Mouse (Mus musculus): ENCODE data around the gene Desi1. TPM values are rescaled to one million over a fixed set of nuclear protein-coding genes. Genes with fewer than 3 reads are reported as not detected.
A peak's percentile ranks its signal among the peaks of the same experiment; 100 is the strongest.

Desi1 gene
- polyA plus RNA-seq, 1 experiment from 2014 or later, result 14.5 TPM

DNA sequence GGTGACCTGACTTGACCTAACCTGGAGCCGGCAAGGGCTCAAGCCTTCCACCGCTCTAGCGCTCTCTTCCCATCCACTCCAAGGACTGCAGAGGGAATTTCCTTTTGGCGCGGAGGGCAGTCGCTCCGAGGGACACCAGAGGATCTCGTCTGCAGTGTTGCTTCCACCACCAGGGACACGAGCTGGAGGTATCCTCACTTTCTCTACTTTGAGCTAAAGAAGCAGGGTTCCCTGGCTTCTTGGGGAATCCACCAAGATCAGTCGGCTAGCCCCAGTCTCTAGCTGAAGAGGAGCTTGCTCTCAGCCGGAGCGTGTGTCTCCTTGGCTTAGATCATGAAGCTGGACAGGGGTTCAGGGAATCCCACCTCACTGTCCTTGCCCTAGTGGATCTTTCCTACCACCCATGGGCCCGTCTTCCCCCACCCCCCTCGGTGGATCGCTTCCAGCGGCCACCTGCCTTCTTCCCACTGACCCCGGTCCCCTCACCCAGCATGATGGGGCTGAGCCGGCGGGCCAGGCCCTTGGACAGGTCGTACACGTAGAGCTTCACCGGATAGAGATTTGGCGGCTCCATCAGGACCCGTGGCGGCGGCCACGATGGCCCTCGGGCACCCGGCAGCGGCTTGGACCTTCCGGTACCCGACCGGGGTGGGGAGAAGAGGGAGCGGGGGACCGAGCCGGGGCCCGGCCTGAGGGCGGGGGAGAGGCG lies 18.1 kb downstream of the Desi1 start:
- Histone ChIP-seq H3K27ac (ENCODE audit: low read length) (peak overlapping the region; percentile 88), H3K27me3 (replicated peaks; ENCODE audit: insufficient read depth, low read length) (no peaks in the 10 kb centered on the region), H3K36me3 (ENCODE audit: insufficient read depth, low read length) (no peaks in the 10 kb centered on the region), H3K9ac (replicated peaks; ENCODE audit: low read depth) (peak overlapping the region; percentile 76), H3K4me3 (ENCODE audit: low read depth, low read length) (peak overlapping the region; percentile 84), H3K4me2 (replicated peaks; ENCODE audit: low read depth, low read length) (peak overlapping the region; percentile 96), H3K4me1 (ENCODE audit: insufficient read depth, low read depth, low read length) (peaks cover 6% of the 10 kb centered on the region; the same call in 1 of the 2 replicates), H3K9me3 (ENCODE audit: low read length) (no peaks in the 10 kb centered on the region)
- ATAC-seq, result no peak; the same call in 1 of the 2 replicates
- WGBS, result under 1% methylated on average over 35 of the region's 39 CpGs
- peak; percentile 37 for TF ChIP-seq CTCF (IDR thresholded peaks at IDR 0.05)
- TF ChIP-seq EP300 (IDR thresholded peaks at IDR 0.05), result no peak
- peak; percentile 50 for DNase-seq (ENCODE audit: low spot score)

DNA sequence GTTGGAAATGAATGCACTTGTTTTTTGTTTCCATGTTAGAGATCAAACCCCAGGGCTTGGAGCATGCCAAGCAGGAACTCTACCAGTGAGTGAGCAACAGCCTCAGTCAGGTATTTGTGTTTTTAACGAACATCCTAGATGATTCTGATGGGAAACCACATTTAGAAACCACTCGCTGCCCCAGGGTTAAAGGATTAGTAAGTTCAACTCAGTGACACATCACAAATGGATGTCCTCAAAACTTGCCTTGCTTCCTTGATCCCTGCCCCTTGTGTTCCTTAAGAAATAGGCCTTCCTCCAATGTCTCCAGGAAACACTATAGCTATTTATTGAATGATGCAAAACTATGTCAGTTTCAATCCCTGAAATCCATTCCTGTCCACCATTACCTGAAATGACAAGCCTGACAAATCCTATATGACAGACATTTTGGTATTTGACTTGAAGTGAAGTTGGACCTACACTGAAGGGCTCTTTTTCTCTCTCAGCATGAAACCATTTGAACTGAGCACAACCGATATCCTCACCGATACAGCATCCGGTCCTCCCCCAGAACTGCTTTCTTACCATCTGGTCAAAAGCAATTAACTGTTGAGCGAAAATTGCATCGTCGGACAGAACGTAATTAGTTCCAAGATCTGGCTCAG lies 18.8 kb downstream of the Desi1 start:
- WGBS, result 15% methylated on average over 9 of the region's 9 CpGs

DNA sequence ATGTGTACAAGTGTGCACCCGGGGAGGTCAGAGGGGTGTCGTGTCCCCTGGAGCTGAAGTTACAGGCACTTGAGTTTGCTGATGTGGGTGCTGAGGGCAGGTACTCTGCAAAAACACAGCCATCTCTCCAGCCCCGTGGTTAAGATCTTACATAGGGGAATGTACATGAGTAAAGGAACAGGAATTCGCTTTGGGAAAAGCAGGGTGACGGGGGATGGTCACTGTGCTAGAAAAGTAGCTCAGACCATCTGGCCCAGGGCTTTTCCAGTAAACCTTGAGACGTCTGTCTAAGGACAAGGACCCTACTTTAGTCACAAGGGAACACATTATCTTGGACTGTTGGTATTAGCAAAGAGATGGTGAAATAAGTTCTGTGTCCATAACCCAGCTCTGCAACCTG lies 21.7 kb downstream of the Desi1 start:
- no peak overlapping the region for H3K4me3 ChIP-seq (ENCODE audit: low read depth, low read length)
- no peak overlapping the region for H3K9ac ChIP-seq (replicated peaks; ENCODE audit: low read depth)
- 69% methylated on average over 6 of the region's 6 CpGs for WGBS
- peak; percentile 49 for DNase-seq (ENCODE audit: low spot score)
- no peaks in the 10 kb centered on the region for H3K27me3 ChIP-seq (replicated peaks; ENCODE audit: insufficient read depth, low read length)
- H3K4me2 ChIP-seq (replicated peaks; ENCODE audit: low read depth, low read length), result no peak overlapping the region
- H3K4me1 ChIP-seq (ENCODE audit: insufficient read depth, low read depth, low read length), result peaks cover 6% of the 10 kb centered on the region; the same call in 1 of the 2 replicates
- no peak overlapping the region for H3K27ac ChIP-seq (ENCODE audit: low read length)
- TF ChIP-seq CTCF (IDR thresholded peaks at IDR 0.05) (no peak), EP300 (IDR thresholded peaks at IDR 0.05) (peak; percentile 65)
- H3K36me3 ChIP-seq (ENCODE audit: insufficient read depth, low read length), result no peaks in the 10 kb centered on the region
- H3K9me3 ChIP-seq (ENCODE audit: low read length), result no peaks in the 10 kb centered on the region
- no peak for ATAC-seq

More for the DNA sequence above, 18.8 kb downstream of the Desi1 start:
- TF ChIP-seq CTCF (IDR thresholded peaks at IDR 0.05) (no peak), EP300 (IDR thresholded peaks at IDR 0.05) (no peak)
- ATAC-seq (no peak), DNase-seq (ENCODE audit: low spot score) (peak; percentile 7)
- H3K9me3 ChIP-seq (ENCODE audit: low read length), result no peaks in the 10 kb centered on the region
- H3K4me2 ChIP-seq (replicated peaks; ENCODE audit: low read depth, low read length), result peak overlapping the region; percentile 96
- H3K9ac ChIP-seq (replicated peaks; ENCODE audit: low read depth), result peak overlapping the region; percentile 76
- no peaks in the 10 kb centered on the region for H3K36me3 ChIP-seq (ENCODE audit: insufficient read depth, low read length)
- H3K27me3 ChIP-seq (replicated peaks; ENCODE audit: insufficient read depth, low read length), result no peaks in the 10 kb centered on the region
- H3K4me1 ChIP-seq (ENCODE audit: insufficient read depth, low read depth, low read length), result peaks cover 6% of the 10 kb centered on the region; the same call in 1 of the 2 replicates
- H3K27ac ChIP-seq (ENCODE audit: low read length), result peak overlapping the region; percentile 88
- peak overlapping the region; percentile 84 for H3K4me3 ChIP-seq (ENCODE audit: low read depth, low read length)

DNA sequence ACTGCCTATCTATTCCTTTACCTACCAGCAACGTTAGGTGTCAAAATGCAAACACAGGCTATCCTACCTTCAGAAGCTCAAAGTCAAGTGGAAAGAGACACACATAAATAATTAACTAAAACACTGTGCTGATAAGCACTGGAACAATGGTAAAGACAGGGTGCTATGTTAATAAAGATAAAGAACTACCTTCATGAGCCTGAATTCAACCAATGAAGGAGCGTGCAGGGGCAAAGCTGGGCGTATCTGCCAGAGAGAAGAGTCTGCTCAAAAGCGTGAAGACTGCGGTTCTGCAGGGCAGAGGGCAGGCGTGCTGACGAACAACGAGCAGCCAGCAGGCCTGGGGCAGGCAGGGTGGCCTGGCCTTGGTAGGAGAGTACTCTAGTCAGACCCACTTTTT lies 29.4 kb downstream of the Desi1 start:
- H3K27ac ChIP-seq (ENCODE audit: low read length), result no peak overlapping the region
- no peaks in the 10 kb centered on the region for H3K9me3 ChIP-seq (ENCODE audit: low read length)
- peaks cover 7% of the 10 kb centered on the region; the same call in 1 of the 2 replicates for H3K36me3 ChIP-seq (ENCODE audit: insufficient read depth, low read length)
- H3K27me3 ChIP-seq (replicated peaks; ENCODE audit: insufficient read depth, low read length), result no peaks in the 10 kb centered on the region
- ATAC-seq (no peak), DNase-seq (ENCODE audit: low spot score) (no peak)
- no peak for TF ChIP-seq EP300 (IDR thresholded peaks at IDR 0.05)
- H3K4me2 ChIP-seq (replicated peaks; ENCODE audit: low read depth, low read length), result no peak overlapping the region
- WGBS, result 73% methylated on average over 8 of the region's 8 CpGs
- no peak overlapping the region for H3K4me3 ChIP-seq (ENCODE audit: low read depth, low read length)
- no peaks in the 10 kb centered on the region for H3K4me1 ChIP-seq (ENCODE audit: insufficient read depth, low read depth, low read length)
- no peak overlapping the region for H3K9ac ChIP-seq (replicated peaks; ENCODE audit: low read depth)

DNA sequence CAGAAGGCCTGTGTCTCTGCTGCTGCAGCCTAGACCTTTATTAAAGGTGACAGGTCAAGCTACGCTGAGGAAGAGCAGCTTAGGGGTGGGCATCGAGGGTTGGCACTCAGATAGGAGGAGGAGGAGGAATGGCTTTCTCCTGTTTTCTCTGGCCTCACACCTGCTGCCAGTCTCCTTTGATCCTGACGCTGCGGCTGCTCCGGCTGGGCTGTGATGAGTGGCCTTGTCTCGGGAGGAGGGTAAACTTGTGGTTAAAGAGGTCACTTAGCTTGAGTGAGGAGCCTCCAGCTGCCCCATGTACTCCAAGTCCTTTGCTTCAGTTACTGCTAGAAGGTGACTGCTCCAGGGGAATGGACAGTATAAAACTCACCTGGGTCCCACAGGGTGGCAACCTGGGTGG lies 39.7 kb downstream of the Desi1 start:
- TF ChIP-seq EP300 (IDR thresholded peaks at IDR 0.05), result no peak
- TF ChIP-seq CTCF (IDR thresholded peaks at IDR 0.05), result no peak
- H3K36me3 ChIP-seq (ENCODE audit: insufficient read depth, low read length), result 0 out of 2 replicates have a peak, but pooled peaks cover 14% of the 10 kb centered on the region
- WGBS, result 57% methylated on average over 6 of the region's 6 CpGs
- H3K4me1 ChIP-seq (ENCODE audit: insufficient read depth, low read depth, low read length), result no peaks in the 10 kb centered on the region
- ATAC-seq (no peak), DNase-seq (ENCODE audit: low spot score) (no peak)
- H3K27me3 ChIP-seq (replicated peaks; ENCODE audit: insufficient read depth, low read length), result no peaks in the 10 kb centered on the region
- no peak overlapping the region for H3K4me2 ChIP-seq (replicated peaks; ENCODE audit: low read depth, low read length)
- no peak overlapping the region for H3K4me3 ChIP-seq (ENCODE audit: low read depth, low read length)
- no peaks in the 10 kb centered on the region for H3K9me3 ChIP-seq (ENCODE audit: low read length)
- no peak overlapping the region for H3K27ac ChIP-seq (ENCODE audit: low read length)
- no peak overlapping the region for H3K9ac ChIP-seq (replicated peaks; ENCODE audit: low read depth)

DNA sequence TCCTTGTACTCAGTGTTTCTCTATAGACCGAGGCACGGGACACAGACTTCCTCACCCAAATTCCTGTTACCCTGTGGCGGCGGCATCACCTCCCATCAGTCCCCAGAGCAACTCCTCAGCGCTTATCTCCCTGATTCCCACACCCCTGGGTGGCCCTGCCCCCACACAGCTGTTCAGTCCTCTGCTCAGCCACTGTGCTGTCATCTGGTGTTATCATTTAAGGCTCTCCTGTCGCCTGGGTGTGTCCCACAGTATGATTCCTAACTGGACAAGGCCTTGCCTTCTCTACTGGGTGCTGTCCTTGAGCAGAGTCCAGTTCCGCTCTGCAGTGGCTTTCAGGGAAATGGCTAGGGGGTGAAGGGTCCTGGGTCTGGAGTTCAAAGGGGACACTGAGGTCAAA lies 43.1 kb downstream of the Desi1 start:
- ATAC-seq, result no peak
- 42% methylated on average over 7 of the region's 7 CpGs for WGBS

More for the DNA sequence above, 43.1 kb downstream of the Desi1 start:
- H3K4me1 ChIP-seq (ENCODE audit: insufficient read depth, low read depth, low read length), result no peaks in the 10 kb centered on the region
- no peak overlapping the region for H3K4me2 ChIP-seq (replicated peaks; ENCODE audit: low read depth, low read length)
- TF ChIP-seq CTCF (IDR thresholded peaks at IDR 0.05) (no peak), EP300 (IDR thresholded peaks at IDR 0.05) (no peak)
- no peak for DNase-seq (ENCODE audit: low spot score)
- no peak overlapping the region for H3K9ac ChIP-seq (replicated peaks; ENCODE audit: low read depth)
- H3K36me3 ChIP-seq (ENCODE audit: insufficient read depth, low read length), result 0 out of 2 replicates have a peak, but pooled peaks cover 11% of the 10 kb centered on the region
- H3K4me3 ChIP-seq (ENCODE audit: low read depth, low read length), result no peak overlapping the region
- no peak overlapping the region for H3K27ac ChIP-seq (ENCODE audit: low read length)
- H3K9me3 ChIP-seq (ENCODE audit: low read length), result no peaks in the 10 kb centered on the region
- no peaks in the 10 kb centered on the region for H3K27me3 ChIP-seq (replicated peaks; ENCODE audit: insufficient read depth, low read length)
